Mouse (Mus musculus) stomach, embryonic 15.5 days (tissue): Measurements from ENCODE around the gene Olfr1156. TPM values are rescaled to one million over a fixed set of nuclear protein-coding genes. Genes with fewer than 3 reads are reported as not detected.

Experiments used
- ATAC-seq: fragments of 200-750 bp; cut with Nextera tagmentation; 2 replicates; pipeline ENCODE4 v1.8.0; 2017; ENCODE audit warnings: low read depth, moderate number of reproducible peaks, moderate TSS enrichment; ENCODE audit not compliant: insufficient read depth, low FRiP score
- H3K27ac ChIP-seq: fragments of 300-500 bp; sonication (generic); 2 replicates; pipeline ENCODE4 v1.5.1; 2015; ENCODE audit warnings: mild to moderate bottlenecking, inconsistent platforms
- H3K27me3 ChIP-seq: fragments of 300-500 bp; sonication (generic); replicated peaks from 2 replicates; pipeline ENCODE4 v1.6.1; 2015; ENCODE audit warnings: inconsistent platforms
- H3K36me3 ChIP-seq: fragments of 300-500 bp; sonication (generic); 2 replicates; pipeline ENCODE4 v1.6.1; 2015; ENCODE audit warnings: inconsistent platforms
- H3K4me1 ChIP-seq: fragments of 300-500 bp; sonication (generic); 2 replicates; pipeline ENCODE4 v1.6.1; 2015; ENCODE audit warnings: inconsistent platforms
- H3K4me2 ChIP-seq: fragments of 300-500 bp; sonication (generic); 2 replicates; pipeline ENCODE4 v1.6.1; 2015; ENCODE audit warnings: mild to moderate bottlenecking, inconsistent platforms
- H3K4me3 ChIP-seq: fragments of 300-500 bp; sonication (generic); replicated peaks from 2 replicates; pipeline ENCODE4 v1.5.1; 2015; ENCODE audit warnings: inconsistent platforms
- H3K9ac ChIP-seq: fragments of 300-500 bp; sonication (generic); 2 replicates; pipeline ENCODE4 v1.6.1; 2015; ENCODE audit warnings: inconsistent platforms
- H3K9me3 ChIP-seq: fragments of 300-500 bp; sonication (generic); 2 replicates; pipeline ENCODE4 v1.6.1; 2016; ENCODE audit warnings: inconsistent platforms
- WGBS: fragments of 180-500 bp; shearing (Covaris S2); methylation state at CpG from one replicate; pipeline ENCODE4 v1.1.7; 2015; 5-methylcytosine and 5-hydroxymethylcytosine counted together
- polyA plus RNA-seq: library from polyadenylated mRNA; unstranded; fragments of >200 nt; fragmentation: Nextera tagmentation; extraction: Ambion mirVana; gene quantifications from 2 replicates; pipeline ENCODE4 v1.2.1, GENCODE M21; 2015

Gene Olfr1156
- not detected in 2 replicates for polyA plus RNA-seq

DNA sequence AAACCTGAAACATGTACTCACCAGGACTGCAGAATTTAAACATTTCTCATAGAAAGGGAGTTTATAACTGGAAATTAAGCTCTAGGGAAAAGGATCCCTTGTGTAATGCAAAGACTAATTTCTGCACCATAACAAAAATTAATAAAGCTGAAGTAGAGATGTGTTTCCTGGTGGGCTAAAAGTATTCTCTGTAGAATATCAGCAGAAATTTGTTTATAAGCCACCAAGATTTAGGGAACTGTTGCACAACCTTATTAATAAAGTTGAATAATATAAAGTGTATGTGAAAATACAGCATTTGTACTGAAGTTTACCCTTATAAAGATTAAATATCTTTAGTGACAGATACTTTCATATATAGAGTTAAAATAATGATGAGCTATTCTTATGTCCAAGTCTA lies at the start of gene Olfr1156:
Gene Olfr1156 (minus strand): TSS at position 101 of the 400 bp plus-strand sequence.
- Histone ChIP-seq H3K4me2 (no peak within 1 kb of the TSS), H3K4me3 (no peak within 1 kb of the TSS), H3K4me1 (no peaks in the 10 kb centered on the region), H3K9me3 (no peaks in the 10 kb centered on the region), H3K27me3 (no peaks in the 10 kb centered on the region), H3K36me3 (no peaks in the 10 kb centered on the region), H3K27ac (no peak within 1 kb of the TSS), H3K9ac (no peak within 1 kb of the TSS)
- ATAC-seq, result no peak

DNA sequence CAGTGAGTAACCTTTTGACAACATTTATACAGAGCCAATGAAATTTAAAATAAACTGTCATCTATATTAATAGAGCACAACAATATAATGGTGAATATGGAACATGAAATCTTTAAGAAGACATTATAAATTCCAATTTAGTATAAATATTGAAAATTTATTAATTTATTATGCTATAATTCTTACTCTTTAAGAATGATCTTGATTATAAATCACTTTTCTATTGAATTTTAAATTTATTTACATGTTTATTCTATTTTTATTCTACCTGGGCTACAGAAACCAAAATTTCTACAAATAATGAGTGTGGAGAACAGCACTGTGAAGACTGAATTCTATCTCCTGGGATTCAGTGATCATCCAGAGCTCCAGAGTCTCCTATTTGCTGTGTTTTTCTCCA lies 36.9 kb upstream of the Olfr1156 start, which contains the start of gene Olfr1158:
Gene Olfr1158 (plus strand): TSS at position 301 of the 400 bp plus-strand sequence.
- ATAC-seq, result no peak
- no peaks in the 10 kb centered on the region for H3K36me3 ChIP-seq
- no peaks in the 10 kb centered on the region for H3K9me3 ChIP-seq
- no peak within 1 kb of the TSS for H3K27ac ChIP-seq
- H3K4me3 ChIP-seq, result no peak within 1 kb of the TSS
- H3K27me3 ChIP-seq, result no peaks in the 10 kb centered on the region
- no peak within 1 kb of the TSS for H3K9ac ChIP-seq
- H3K4me1 ChIP-seq, result no peaks in the 10 kb centered on the region
- no peak within 1 kb of the TSS for H3K4me2 ChIP-seq

DNA sequence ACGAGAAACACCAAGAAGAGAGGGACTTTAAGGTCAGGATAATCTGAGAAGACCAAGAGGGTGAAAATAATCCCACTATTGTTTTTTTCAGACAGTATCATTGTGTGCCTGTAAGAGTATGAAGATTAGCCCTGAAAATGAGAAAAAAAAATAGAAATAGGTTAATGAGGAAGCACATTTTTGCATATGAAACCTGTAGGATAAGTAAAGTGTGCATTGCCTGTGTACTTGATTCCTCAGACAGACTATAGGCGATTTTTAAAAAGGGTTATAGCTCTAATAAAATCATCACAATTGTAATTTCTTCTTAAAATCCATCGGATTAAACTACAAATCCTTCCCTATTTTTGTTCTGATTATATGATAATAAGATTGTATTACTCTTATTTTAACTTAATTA lies 21.7 kb upstream of the Olfr1156 start, which contains the start of gene Olfr74:
Gene Olfr74 (minus strand): TSS at position 101 of the 400 bp plus-strand sequence.
- ATAC-seq, result no peak
- Histone ChIP-seq H3K36me3 (no peaks in the 10 kb centered on the region), H3K4me3 (no peak within 1 kb of the TSS), H3K9me3 (no peaks in the 10 kb centered on the region), H3K9ac (no peak within 1 kb of the TSS), H3K27ac (no peak within 1 kb of the TSS), H3K27me3 (no peaks in the 10 kb centered on the region), H3K4me2 (no peak within 1 kb of the TSS), H3K4me1 (no peaks in the 10 kb centered on the region)
- 71% methylated on average over 3 of the region's 3 CpGs for WGBS

DNA sequence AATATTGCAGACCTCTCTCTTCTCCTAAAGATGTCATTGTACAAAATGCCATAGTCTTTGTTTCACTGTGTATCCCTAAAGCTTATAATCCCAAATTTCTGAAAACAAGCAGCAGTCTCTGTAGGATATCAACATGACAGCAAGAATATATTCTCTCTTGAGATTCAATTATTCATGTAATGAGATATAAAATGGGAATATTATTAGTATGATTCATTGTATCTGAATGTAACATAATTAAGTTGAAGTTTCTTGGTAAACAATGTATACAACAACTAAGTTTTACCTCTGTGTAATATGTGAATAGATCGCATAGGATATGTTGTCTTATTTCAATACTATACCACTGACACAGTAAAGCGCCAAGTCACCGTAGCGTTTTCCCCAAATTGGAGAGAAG lies 15.3 kb upstream of the Olfr1156 start, which contains the start of gene Olfr1157:
Gene Olfr1157 (minus strand): TSS at position 101 of the 400 bp plus-strand sequence.
- no peaks in the 10 kb centered on the region for H3K9me3 ChIP-seq
- no peak within 1 kb of the TSS for H3K27ac ChIP-seq
- H3K36me3 ChIP-seq, result no peaks in the 10 kb centered on the region
- no peak within 1 kb of the TSS for H3K9ac ChIP-seq
- ATAC-seq, result no peak
- no peaks in the 10 kb centered on the region for H3K4me1 ChIP-seq
- no peak within 1 kb of the TSS for H3K4me2 ChIP-seq
- no peaks in the 10 kb centered on the region for H3K27me3 ChIP-seq
- no peak within 1 kb of the TSS for H3K4me3 ChIP-seq
- WGBS, result 91% methylated on average over 4 of the region's 4 CpGs

DNA sequence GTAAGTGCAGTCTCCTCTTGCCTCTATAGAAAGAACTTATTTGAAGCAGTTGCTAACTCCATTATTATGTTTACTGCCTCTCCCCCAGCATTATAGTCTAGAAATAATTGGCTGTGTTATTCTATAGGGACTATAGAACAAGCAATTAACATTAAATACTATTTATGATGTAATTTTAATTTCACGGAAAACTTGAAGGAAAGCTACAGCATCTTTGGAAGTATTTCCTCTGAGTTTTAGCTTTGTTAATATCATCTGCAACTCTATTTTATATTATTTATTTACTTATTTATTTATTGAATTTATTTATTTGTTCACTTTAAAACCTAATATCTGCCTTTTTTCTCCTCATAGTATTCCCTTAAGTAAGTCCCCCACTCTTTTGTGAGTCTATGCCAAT lies 7.9 kb downstream of the Olfr1156 start, which contains the start of gene Olfr1155:
Gene Olfr1155 (minus strand): TSS at position 101 of the 400 bp plus-strand sequence.
- H3K36me3 ChIP-seq, result no peaks in the 10 kb centered on the region
- no peak for ATAC-seq

DNA sequence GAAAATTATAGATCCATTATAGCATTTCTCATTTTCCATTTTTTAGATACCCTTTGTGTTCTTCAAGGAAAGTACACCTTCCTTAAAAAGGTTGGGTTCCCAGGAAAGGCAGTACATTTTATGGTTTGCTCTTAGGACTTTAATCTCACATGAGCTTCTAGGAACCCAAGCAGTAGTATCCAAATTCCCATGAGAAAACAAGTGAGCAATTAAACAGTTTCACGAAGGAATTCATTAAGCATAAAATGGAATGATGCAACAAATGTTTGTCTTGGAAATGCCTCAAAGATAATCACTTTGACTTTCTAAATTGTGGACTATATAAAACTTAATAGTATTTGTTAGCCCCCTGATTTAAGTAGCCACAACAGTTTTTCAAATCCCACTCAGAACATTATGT lies 47.8 kb downstream of the Olfr1156 start, which contains the start of gene Olfr1154:
Gene Olfr1154 (minus strand): TSS at position 101 of the 400 bp plus-strand sequence.
- Histone ChIP-seq H3K27me3 (no peaks in the 10 kb centered on the region), H3K9ac (no peak within 1 kb of the TSS), H3K9me3 (no peaks in the 10 kb centered on the region), H3K4me2 (no peak within 1 kb of the TSS), H3K4me3 (no peak within 1 kb of the TSS), H3K4me1 (no peaks in the 10 kb centered on the region), H3K36me3 (no peaks in the 10 kb centered on the region), H3K27ac (no peak within 1 kb of the TSS)
- no peak for ATAC-seq
- 81% methylated on average over 1 of the region's 1 CpGs for WGBS

More for the DNA sequence above, 7.9 kb downstream of the Olfr1156 start, which contains the start of gene Olfr1155:
- Histone ChIP-seq H3K27me3 (no peaks in the 10 kb centered on the region), H3K4me1 (no peaks in the 10 kb centered on the region), H3K4me3 (no peak within 1 kb of the TSS), H3K4me2 (no peak within 1 kb of the TSS), H3K9me3 (no peaks in the 10 kb centered on the region), H3K27ac (no peak within 1 kb of the TSS), H3K9ac (no peak within 1 kb of the TSS)
- 93% methylated on average over 1 of the region's 1 CpGs for WGBS

Other genes starting within 250 kb of the Olfr1156 start
- gene Olfr1137, start 239.9 kb downstream of the Olfr1156 start, polyA plus RNA-seq, result not detected in 2 replicates
- not detected in 2 replicates for gene Olfr1138, start 213.1 kb downstream of the Olfr1156 start, polyA plus RNA-seq
- gene Olfr1140, start 209.3 kb downstream of the Olfr1156 start, polyA plus RNA-seq, result not detected in 2 replicates
- gene Olfr1141, start 199.1 kb downstream of the Olfr1156 start, polyA plus RNA-seq, result not detected in 2 replicates
- not detected in 2 replicates for gene Olfr152, start 173.6 kb downstream of the Olfr1156 start, polyA plus RNA-seq
- not detected in 2 replicates for gene Olfr1143, start 152.5 kb downstream of the Olfr1156 start, polyA plus RNA-seq
- gene Olfr1145, start 143.3 kb downstream of the Olfr1156 start, polyA plus RNA-seq, result not detected in 2 replicates
- gene Olfr1148, start 122.6 kb downstream of the Olfr1156 start, polyA plus RNA-seq, result not detected in 2 replicates
- not detected in 2 replicates for gene Olfr1150-ps1, start 109.1 kb downstream of the Olfr1156 start, polyA plus RNA-seq
- not detected in 2 replicates for gene Olfr1151, start 97.2 kb downstream of the Olfr1156 start, polyA plus RNA-seq
- not detected in 2 replicates for gene Olfr1152, start 86.6 kb downstream of the Olfr1156 start, polyA plus RNA-seq
- not detected in 2 replicates for gene Olfr1153, start 58.1 kb downstream of the Olfr1156 start, polyA plus RNA-seq
- not detected in 2 replicates for gene Olfr1154, start 47.9 kb downstream of the Olfr1156 start, polyA plus RNA-seq
- not detected in 2 replicates for gene Olfr1155, start 8.0 kb downstream of the Olfr1156 start, polyA plus RNA-seq
- gene Olfr1157, start 15.2 kb upstream of the Olfr1156 start, polyA plus RNA-seq, result not detected in 2 replicates
- not detected in 2 replicates for gene Olfr74, start 21.6 kb upstream of the Olfr1156 start, polyA plus RNA-seq
- not detected in 2 replicates for gene Olfr1158, start 37.0 kb upstream of the Olfr1156 start, polyA plus RNA-seq
- gene Olfr1160, start 55.2 kb upstream of the Olfr1156 start, polyA plus RNA-seq, result not detected in 2 replicates
- not detected in 2 replicates for gene Olfr1161, start 69.7 kb upstream of the Olfr1156 start, polyA plus RNA-seq
- gene Olfr73, start 84.6 kb upstream of the Olfr1156 start, polyA plus RNA-seq, result not detected in 2 replicates
- not detected in 2 replicates for gene Olfr1162, start 98.0 kb upstream of the Olfr1156 start, polyA plus RNA-seq
- gene Olfr1163, start 118.7 kb upstream of the Olfr1156 start, polyA plus RNA-seq, result not detected in 2 replicates
- gene Olfr1164, start 140.9 kb upstream of the Olfr1156 start, polyA plus RNA-seq, result not detected in 2 replicates
- gene Olfr1166, start 175.2 kb upstream of the Olfr1156 start, polyA plus RNA-seq, result not detected in 2 replicates
- gene Olfr1167, start 202.1 kb upstream of the Olfr1156 start, polyA plus RNA-seq, result not detected in 2 replicates
- not detected in 2 replicates for gene Olfr1168, start 228.8 kb upstream of the Olfr1156 start, polyA plus RNA-seq